Mouse (Mus musculus) embryonic facial prominence, embryonic 14.5 days (tissue): ENCODE results near the gene Gtf3c5. TPM values are rescaled to one million over a fixed set of nuclear protein-coding genes. Genes with fewer than 3 reads are reported as not detected.
A peak's percentile ranks its signal among the peaks of the same experiment; 100 is the strongest.

Source experiments
- ATAC-seq: fragments of 200-750 bp; cut with Nextera tagmentation; 2 replicates; pipeline ENCODE4 v1.8.0; 2017; ENCODE audit warnings: low read depth, moderate number of reproducible peaks, moderate TSS enrichment
- DNase-seq: peaks from one replicate; pipeline ENCODE4 v3.0.0-alpha.2; 2015; ENCODE audit warnings: low spot score
- H3K27ac ChIP-seq: fragments of 300-500 bp; sonication (generic); replicated peaks from 2 replicates; pipeline ENCODE4 v1.5.1; 2014; ENCODE audit warnings: low read depth, mild to moderate bottlenecking, low read length, moderate library complexity
- H3K27me3 ChIP-seq: fragments of 300-500 bp; sonication (generic); replicated peaks from 2 replicates; pipeline ENCODE4 v1.6.1; 2014; ENCODE audit warnings: low read length; ENCODE audit not compliant: control insufficient read depth, insufficient read depth
- H3K36me3 ChIP-seq: fragments of 300-500 bp; sonication (generic); 2 replicates; pipeline ENCODE4 v1.6.1; 2014; ENCODE audit warnings: low read length, mixed read lengths; ENCODE audit not compliant: control insufficient read depth, insufficient read depth
- H3K4me1 ChIP-seq: fragments of 300-500 bp; sonication (generic); 2 replicates; pipeline ENCODE4 v1.6.1; 2014; ENCODE audit warnings: antibody characterized with exemption, low read length; ENCODE audit not compliant: control insufficient read depth, insufficient read depth
- H3K4me2 ChIP-seq: fragments of 300-500 bp; sonication (generic); 2 replicates; pipeline ENCODE4 v1.6.1; 2014; ENCODE audit warnings: low read depth, mild to moderate bottlenecking, low read length, moderate library complexity, mixed read lengths
- H3K4me3 ChIP-seq: fragments of 300-500 bp; sonication (generic); 2 replicates; pipeline ENCODE4 v1.5.1; 2014; ENCODE audit warnings: low read depth, mild to moderate bottlenecking, low read length
- H3K9ac ChIP-seq: fragments of 300-500 bp; sonication (generic); 2 replicates; pipeline ENCODE4 v1.6.1; 2014; ENCODE audit warnings: low read depth, mild to moderate bottlenecking, low read length, moderate library complexity, mixed read lengths
- H3K9me3 ChIP-seq: fragments of 300-500 bp; sonication (generic); 2 replicates; pipeline ENCODE4 v1.6.1; 2016; ENCODE audit warnings: low read length; ENCODE audit not compliant: control insufficient read depth
- WGBS: fragments of 180-500 bp; shearing (Covaris S2); extraction: QIAGEN DNeasy Blood & Tissue Kit; methylation state at CpG from one replicate; pipeline ENCODE4 v1.1.7; 2014; 5-methylcytosine and 5-hydroxymethylcytosine counted together
- polyA plus RNA-seq: library from polyadenylated mRNA; unstranded; fragments of >200 nt; fragmentation: Nextera tagmentation; extraction: Ambion mirVana; gene quantifications from 2 replicates; pipeline ENCODE4 v1.2.1, GENCODE M21; 2014

Gene Gtf3c5
- polyA plus RNA-seq, 1 experiment from 2014 or later = 23.7 TPM

DNA sequence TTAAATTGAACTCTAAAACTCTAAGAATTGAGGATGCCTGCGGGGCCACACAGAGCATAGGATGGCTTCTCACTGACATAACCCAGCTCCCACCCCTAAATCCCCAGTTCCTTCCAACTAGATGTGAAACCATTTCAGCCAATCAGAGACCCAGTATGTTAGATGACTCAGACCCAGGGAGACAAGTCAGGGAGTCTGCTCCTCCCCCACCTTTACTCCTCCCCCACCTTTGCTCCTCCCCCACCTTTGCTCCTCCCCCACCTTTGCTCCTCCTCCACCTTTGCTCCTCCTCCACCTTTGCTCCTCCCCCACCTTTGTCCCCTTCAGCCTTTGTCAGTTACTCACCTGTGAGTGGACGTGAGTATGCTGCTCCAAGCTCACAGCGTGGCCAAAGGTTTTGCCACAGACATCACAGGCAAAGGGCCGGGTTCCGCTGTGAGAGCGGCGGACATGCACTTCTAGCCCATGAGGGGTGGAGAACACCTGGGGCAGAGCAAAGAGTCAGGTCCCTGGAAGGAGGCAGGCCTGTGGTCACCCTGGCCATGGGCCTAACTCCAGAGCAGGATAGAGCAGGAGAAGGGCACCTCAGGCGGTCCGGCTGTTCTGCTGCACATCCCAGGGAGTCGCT lies 29.0 kb upstream of the Gtf3c5 start:
- 53% methylated on average over 10 of the region's 10 CpGs for WGBS
- Histone ChIP-seq H3K4me1 (no peaks in the 10 kb centered on the region), H3K27ac (no peak overlapping the region), H3K36me3 (no peaks in the 10 kb centered on the region), H3K4me2 (no peak overlapping the region), H3K9ac (no peak overlapping the region), H3K9me3 (no peaks in the 10 kb centered on the region), H3K4me3 (no peak overlapping the region), H3K27me3 (no peaks in the 10 kb centered on the region)
- DNase-seq (no peak), ATAC-seq (no peak)

DNA sequence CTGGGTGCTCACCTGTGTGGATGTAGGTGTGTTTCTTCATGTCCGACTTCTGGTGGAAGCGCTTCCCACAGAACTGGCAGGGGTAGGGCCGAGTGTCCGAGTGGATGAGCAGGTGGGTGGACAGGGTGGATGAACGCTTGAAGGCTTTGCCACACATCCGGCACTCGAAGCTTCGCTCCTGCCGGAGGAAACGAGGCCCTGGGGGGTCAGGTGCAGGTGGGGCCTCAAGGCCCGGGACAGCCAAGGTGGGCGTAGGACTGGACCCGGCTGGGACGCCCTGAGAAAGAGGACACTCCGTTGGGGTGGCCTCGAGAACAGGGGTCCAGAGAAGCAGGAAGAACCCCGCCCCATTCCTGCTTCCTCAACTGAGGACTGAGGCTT lies 27.8 kb upstream of the Gtf3c5 start:
- no peak overlapping the region for H3K4me3 ChIP-seq
- DNase-seq (no peak), ATAC-seq (no peak)
- H3K36me3 ChIP-seq = no peaks in the 10 kb centered on the region
- 83% methylated on average over 15 of the region's 17 CpGs for WGBS
- H3K9me3 ChIP-seq = no peaks in the 10 kb centered on the region
- no peaks in the 10 kb centered on the region for H3K27me3 ChIP-seq
- no peak overlapping the region for H3K27ac ChIP-seq
- no peak overlapping the region for H3K4me2 ChIP-seq
- no peaks in the 10 kb centered on the region for H3K4me1 ChIP-seq
- no peak overlapping the region for H3K9ac ChIP-seq

DNA sequence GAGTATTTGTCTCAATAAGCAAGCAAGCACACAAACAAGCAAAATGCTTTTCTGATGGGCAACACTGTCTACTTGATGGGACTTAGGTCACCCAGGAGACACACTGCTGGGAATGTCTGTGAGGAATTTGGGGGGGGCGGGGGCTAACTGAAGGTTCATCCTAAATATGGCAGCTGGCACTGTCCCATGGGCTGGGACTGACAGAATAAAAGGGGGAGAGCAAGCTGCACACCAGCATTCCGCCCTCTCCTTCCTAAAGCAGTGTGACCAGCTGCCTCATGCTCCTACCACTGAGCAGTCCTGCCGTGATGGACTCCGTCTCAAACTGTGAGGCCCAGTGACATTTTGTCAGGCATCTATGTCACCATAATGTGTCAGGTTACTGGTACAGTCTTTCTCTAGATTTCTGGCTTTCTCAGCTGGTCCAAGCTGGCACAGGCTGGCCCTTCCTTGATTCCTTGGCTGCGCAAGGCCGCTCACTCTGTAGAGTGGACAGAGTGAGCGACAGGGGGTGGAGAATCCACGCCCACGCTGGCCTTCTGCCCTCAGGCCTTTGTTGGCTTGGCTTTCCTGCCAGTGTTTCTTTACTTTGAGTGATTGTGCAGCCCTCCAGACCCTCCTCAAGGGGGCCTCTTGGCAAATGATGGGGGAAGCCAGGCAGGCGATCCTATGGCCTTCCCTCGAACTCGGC lies 27.3 kb upstream of the Gtf3c5 start:
- Histone ChIP-seq H3K27ac (no peak overlapping the region), H3K36me3 (no peaks in the 10 kb centered on the region), H3K4me2 (no peak overlapping the region), H3K4me1 (no peaks in the 10 kb centered on the region), H3K27me3 (no peaks in the 10 kb centered on the region), H3K9me3 (no peaks in the 10 kb centered on the region), H3K9ac (no peak overlapping the region), H3K4me3 (no peak overlapping the region)
- ATAC-seq (no peak), DNase-seq (no peak)
- 70% methylated on average over 12 of the region's 12 CpGs for WGBS

DNA sequence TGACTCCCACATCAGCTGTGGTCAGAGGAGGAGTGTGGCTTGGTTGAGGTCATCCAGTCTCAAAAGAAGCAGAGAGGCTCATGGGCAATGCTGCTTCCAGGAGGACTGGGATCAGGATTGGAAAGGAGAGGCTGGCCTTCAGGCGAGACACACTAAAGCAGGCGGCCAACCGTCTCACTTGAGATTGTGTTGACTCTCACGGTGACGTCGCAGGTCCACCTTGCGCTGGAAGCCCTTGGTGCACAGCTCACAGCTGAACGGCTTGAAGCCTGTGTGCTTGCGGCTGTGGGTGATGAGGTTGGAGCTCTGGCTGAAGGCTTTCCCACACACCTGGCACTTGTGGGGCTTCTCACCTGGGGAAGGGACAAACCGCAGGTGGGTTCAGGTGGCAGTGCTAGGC lies 26.3 kb upstream of the Gtf3c5 start:
- ATAC-seq = no peak
- no peaks in the 10 kb centered on the region for H3K36me3 ChIP-seq
- 88% methylated on average over 10 of the region's 10 CpGs for WGBS
- no peak for DNase-seq
- no peaks in the 10 kb centered on the region for H3K4me1 ChIP-seq
- no peak overlapping the region for H3K4me3 ChIP-seq
- no peak overlapping the region for H3K9ac ChIP-seq
- no peak overlapping the region for H3K27ac ChIP-seq
- H3K4me2 ChIP-seq = no peak overlapping the region
- no peaks in the 10 kb centered on the region for H3K9me3 ChIP-seq
- H3K27me3 ChIP-seq = no peaks in the 10 kb centered on the region

DNA sequence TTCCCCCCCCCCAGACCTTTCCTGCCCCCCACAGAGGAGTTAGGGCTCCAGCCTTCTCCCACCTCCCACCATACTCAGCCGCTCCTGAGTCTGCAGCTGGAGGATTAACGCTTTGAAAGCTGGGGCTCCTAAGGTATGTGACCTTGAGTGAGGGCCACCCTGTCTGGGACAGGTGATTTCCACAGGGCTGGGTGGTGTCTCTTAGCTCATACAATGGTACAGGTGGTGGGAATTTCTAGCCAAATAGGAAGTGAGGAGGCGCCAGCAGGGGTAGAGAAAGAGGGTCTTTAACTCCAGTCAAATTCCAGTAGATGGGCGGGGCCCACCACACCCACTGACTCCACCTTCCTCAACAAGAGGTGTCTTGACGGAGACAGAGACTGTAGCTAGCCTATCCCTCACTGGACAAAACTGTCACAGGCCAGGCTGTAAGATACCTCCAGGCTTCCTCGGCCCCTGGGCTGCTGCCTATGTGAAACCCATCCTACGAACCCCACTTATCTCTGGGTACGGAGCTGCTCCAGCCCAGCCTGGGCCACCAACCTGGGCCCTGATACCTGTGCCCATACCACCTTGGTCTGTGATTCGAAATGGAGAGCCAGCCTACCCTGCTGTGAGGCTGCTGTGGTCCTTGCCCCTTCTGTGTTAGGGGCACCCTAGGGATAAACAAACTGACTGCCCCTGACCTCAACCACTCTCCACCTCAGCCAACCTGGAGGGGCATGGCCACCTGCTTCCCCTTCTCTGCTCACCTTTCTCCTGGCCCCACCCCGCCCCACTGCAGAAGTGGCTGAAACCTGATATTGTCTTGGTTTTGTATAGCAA lies 24.0 kb upstream of the Gtf3c5 start:
- Histone ChIP-seq H3K27ac (no peak overlapping the region), H3K4me1 (no peaks in the 10 kb centered on the region), H3K9me3 (no peaks in the 10 kb centered on the region), H3K27me3 (no peaks in the 10 kb centered on the region), H3K9ac (no peak overlapping the region), H3K4me3 (no peak overlapping the region), H3K36me3 (no peaks in the 10 kb centered on the region), H3K4me2 (no peak overlapping the region)
- ATAC-seq (peak; percentile 72), DNase-seq (peak; percentile 41)
- 45% methylated on average over 10 of the region's 10 CpGs for WGBS

DNA sequence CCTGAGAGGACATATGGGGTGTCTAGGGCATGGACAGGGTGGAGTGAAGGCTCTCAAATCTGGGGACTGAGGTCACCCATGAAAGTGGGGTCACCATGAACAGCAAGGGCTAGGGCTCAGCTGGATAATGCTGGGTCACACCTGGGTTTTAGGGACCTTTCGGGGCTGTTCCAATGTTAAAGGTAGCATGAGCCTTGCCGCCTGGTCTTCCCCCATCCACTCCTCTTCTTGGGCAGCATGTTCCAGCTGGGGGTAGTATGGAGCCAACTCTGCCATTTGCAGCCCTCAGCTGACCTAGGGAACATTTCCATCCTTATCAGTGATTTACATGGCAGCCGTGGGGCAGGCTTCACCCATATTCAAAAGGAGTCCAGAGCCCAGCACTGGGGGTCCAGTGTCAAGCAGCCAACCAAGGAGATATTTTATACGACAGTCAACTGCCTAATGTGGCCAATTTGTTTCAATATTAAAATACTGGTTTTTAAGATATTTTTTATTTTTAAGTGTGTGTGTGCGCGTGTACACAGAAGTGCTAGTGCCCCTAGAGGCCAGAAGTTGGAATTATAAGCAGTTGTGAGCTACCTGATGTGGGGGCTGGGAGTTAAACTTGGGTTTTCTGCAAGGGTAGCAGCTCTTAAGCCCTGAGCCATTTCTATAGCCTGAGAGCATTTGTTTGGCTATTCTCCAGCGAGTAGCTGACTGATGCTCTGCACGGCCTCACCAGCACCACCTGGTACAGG lies 23.2 kb upstream of the Gtf3c5 start:
- Histone ChIP-seq H3K9me3 (no peaks in the 10 kb centered on the region), H3K36me3 (no peaks in the 10 kb centered on the region)

DNA sequence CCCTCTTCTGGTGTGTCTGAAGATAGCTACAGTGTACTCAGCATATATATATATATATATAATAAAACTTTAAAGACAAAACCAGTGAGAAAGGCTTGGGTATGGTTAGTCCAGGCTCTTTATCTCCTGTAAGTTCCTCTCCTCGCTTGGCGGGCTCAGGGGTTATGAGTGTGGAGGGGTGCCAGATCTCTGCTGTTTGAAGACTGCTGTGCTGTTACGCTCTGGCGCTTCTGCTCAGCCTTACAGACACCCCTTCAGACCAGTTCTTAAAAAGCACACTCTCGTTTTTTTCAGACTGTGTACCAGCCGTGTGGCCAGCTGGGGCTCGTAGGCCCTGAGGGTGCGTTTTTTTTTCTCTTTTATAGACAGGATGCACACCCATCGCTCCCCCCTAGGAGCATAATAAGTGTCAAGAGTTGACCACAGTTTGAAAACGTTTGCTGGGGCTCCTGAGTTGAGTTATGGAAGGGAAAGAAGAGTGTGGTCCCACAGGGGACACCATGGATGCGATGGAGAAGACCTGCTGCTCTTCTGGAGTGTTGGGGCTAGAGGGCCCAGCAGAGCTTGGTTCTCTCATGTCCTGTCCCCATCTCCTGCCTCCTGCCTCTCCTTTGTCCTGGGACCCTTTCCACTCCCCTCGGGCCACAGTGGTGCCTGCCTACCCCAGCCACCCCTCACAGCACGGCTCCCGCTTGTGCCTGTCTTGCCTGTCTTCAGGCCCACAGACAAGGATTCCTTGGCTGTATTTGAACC lies 22.4 kb upstream of the Gtf3c5 start:
- no peaks in the 10 kb centered on the region for H3K4me1 ChIP-seq
- no peak overlapping the region for H3K4me2 ChIP-seq
- H3K27ac ChIP-seq = no peak overlapping the region
- H3K9me3 ChIP-seq = no peaks in the 10 kb centered on the region
- DNase-seq (no peak), ATAC-seq (no peak)
- H3K4me3 ChIP-seq = no peak overlapping the region
- H3K36me3 ChIP-seq = no peaks in the 10 kb centered on the region
- H3K9ac ChIP-seq = no peak overlapping the region
- H3K27me3 ChIP-seq = no peaks in the 10 kb centered on the region
- WGBS = 57% methylated on average over 14 of the region's 14 CpGs

More for the DNA sequence above, 23.2 kb upstream of the Gtf3c5 start:
- no peak overlapping the region for H3K4me2 ChIP-seq
- no peak overlapping the region for H3K9ac ChIP-seq
- ATAC-seq (peak; percentile 39; the same call in 1 of the 2 replicates), DNase-seq (peak; percentile 30)
- 66% methylated on average over 8 of the region's 8 CpGs for WGBS
- no peak overlapping the region for H3K27ac ChIP-seq
- no peaks in the 10 kb centered on the region for H3K27me3 ChIP-seq
- H3K4me3 ChIP-seq = no peak overlapping the region
- no peaks in the 10 kb centered on the region for H3K4me1 ChIP-seq

DNA sequence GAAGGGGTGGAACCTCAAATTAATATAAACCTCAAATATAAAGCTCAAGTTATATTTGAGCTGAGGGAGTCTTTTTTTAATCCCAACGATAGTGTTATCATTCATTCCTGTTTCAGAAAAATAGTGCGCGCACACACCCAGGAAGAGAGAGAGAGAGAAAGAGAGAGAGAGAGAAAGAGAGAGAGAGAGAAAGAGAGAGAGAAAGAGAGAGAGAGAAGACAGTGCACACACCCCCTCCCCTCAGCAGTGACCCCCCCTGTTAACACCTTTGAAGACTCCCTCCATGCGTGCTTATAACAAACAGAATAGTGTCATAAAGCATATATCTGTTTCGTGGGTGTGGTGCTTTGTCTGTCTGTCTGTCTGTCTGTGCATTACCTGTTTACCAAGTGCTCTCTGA lies 20.0 kb upstream of the Gtf3c5 start:
- Histone ChIP-seq H3K4me1 (no peaks in the 10 kb centered on the region), H3K9me3 (no peaks in the 10 kb centered on the region), H3K9ac (no peak overlapping the region), H3K4me2 (no peak overlapping the region), H3K27me3 (no peaks in the 10 kb centered on the region), H3K4me3 (no peak overlapping the region), H3K36me3 (no peaks in the 10 kb centered on the region), H3K27ac (no peak overlapping the region)
- ATAC-seq = no peak
- WGBS = 85% methylated on average over 5 of the region's 5 CpGs
- no peak for DNase-seq
